Mouse (Mus musculus) heart, embryonic 15.5 days (tissue): ENCODE results near the gene Senp6. TPM values are rescaled to one million over a fixed set of nuclear protein-coding genes. Genes with fewer than 3 reads are reported as not detected.

Experiments used
- ATAC-seq: fragments of 200-750 bp; cut with Nextera tagmentation; replicated peaks from 2 replicates; pipeline ENCODE4 v1.8.0; 2017; ENCODE audit warnings: low read depth, moderate TSS enrichment; ENCODE audit not compliant: insufficient number of reproducible peaks, insufficient read depth, low FRiP score
- H3K27ac ChIP-seq: fragments of 300-500 bp; sonication (generic); 2 replicates; pipeline ENCODE4 v1.5.1; 2015; ENCODE audit warnings: mild to moderate bottlenecking, inconsistent platforms
- H3K27me3 ChIP-seq: fragments of 300-500 bp; sonication (generic); 2 replicates; pipeline ENCODE4 v1.6.1; 2015; ENCODE audit warnings: inconsistent platforms
- H3K36me3 ChIP-seq: fragments of 300-500 bp; sonication (generic); 2 replicates; pipeline ENCODE4 v1.6.1; 2015; ENCODE audit warnings: mild to moderate bottlenecking, inconsistent platforms
- H3K4me1 ChIP-seq: fragments of 300-500 bp; sonication (generic); replicated peaks from 2 replicates; pipeline ENCODE4 v1.6.1; 2015; ENCODE audit warnings: inconsistent platforms
- H3K4me2 ChIP-seq: fragments of 300-500 bp; sonication (generic); 2 replicates; pipeline ENCODE4 v1.6.1; 2015; ENCODE audit warnings: inconsistent platforms, mild to moderate bottlenecking, moderate library complexity
- H3K4me3 ChIP-seq: fragments of 300-500 bp; sonication (generic); 2 replicates; pipeline ENCODE4 v1.5.1; 2015; ENCODE audit warnings: mild to moderate bottlenecking, inconsistent platforms
- H3K9ac ChIP-seq: fragments of 300-500 bp; sonication (generic); 2 replicates; pipeline ENCODE4 v1.6.1; 2015; ENCODE audit warnings: mild to moderate bottlenecking, inconsistent platforms
- H3K9me3 ChIP-seq: fragments of 300-500 bp; sonication (generic); replicated peaks from 2 replicates; pipeline ENCODE4 v1.6.1; 2016; ENCODE audit warnings: inconsistent platforms
- WGBS: fragments of 180-500 bp; shearing (Covaris S2); methylation state at CpG from one replicate; pipeline ENCODE4 v1.1.7; 2015; ENCODE audit warnings: mixed read lengths; 5-methylcytosine and 5-hydroxymethylcytosine counted together
- polyA plus RNA-seq: library from polyadenylated mRNA; unstranded; fragments of >200 nt; fragmentation: Nextera tagmentation; extraction: Ambion mirVana; gene quantifications from 2 replicates; pipeline ENCODE4 v1.2.1, GENCODE M21; 2015

Senp6 gene
- polyA plus RNA-seq, 1 experiment from 2014 or later, result 33.5 TPM

- Histone ChIP-seq H3K27me3 (no peaks in the 10 kb centered on the region), H3K4me2 (no peak overlapping the region), H3K4me3 (no peak overlapping the region), H3K9ac (no peak overlapping the region), H3K27ac (peak overlapping the region; percentile 79), H3K9me3 (no peaks in the 10 kb centered on the region), H3K36me3 (no peaks in the 10 kb centered on the region), H3K4me1 (peaks cover 17% of the 10 kb centered on the region)
- ATAC-seq, result peak; percentile 63
- 37% methylated on average over 13 of the region's 13 CpGs for WGBS
Measured at GRCm38 (mm10) chr9:80176696-80177478, 110.2 kb downstream of the Senp6 start.

GRCm38 (mm10) chr9:80178670-80179069, 112.0 kb downstream of the Senp6 start:
- H3K9me3 ChIP-seq, result no peaks in the 10 kb centered on the region
- H3K36me3 ChIP-seq, result no peaks in the 10 kb centered on the region
- H3K4me2 ChIP-seq, result no peak overlapping the region
- H3K4me3 ChIP-seq, result no peak overlapping the region
- no peak overlapping the region for H3K27ac ChIP-seq
- H3K27me3 ChIP-seq, result no peaks in the 10 kb centered on the region
- 84% methylated on average over 2 of the region's 2 CpGs for WGBS
- H3K9ac ChIP-seq, result no peak overlapping the region
- peaks cover 14% of the 10 kb centered on the region for H3K4me1 ChIP-seq
- no peak for ATAC-seq

- H3K9me3 ChIP-seq, result no peaks in the 10 kb centered on the region
- WGBS, result 75% methylated on average over 4 of the region's 4 CpGs
- no peak overlapping the region for H3K4me2 ChIP-seq
- no peak overlapping the region for H3K4me3 ChIP-seq
- H3K27ac ChIP-seq, result no peak overlapping the region
- no peak for ATAC-seq
- no peak overlapping the region for H3K9ac ChIP-seq
- peaks cover 13% of the 10 kb centered on the region for H3K4me1 ChIP-seq
- H3K27me3 ChIP-seq, result no peaks in the 10 kb centered on the region
- no peaks in the 10 kb centered on the region for H3K36me3 ChIP-seq
Measured at GRCm38 (mm10) chr9:80179688-80180087, 113.0 kb downstream of the Senp6 start.

GRCm38 (mm10) chr9:80180771-80181170, 114.1 kb downstream of the Senp6 start:
- ATAC-seq, result no peak
- WGBS, result 65% methylated on average over 5 of the region's 5 CpGs
- H3K4me3 ChIP-seq, result no peak overlapping the region
- H3K27ac ChIP-seq, result no peak overlapping the region
- no peak overlapping the region for H3K9ac ChIP-seq
- H3K4me1 ChIP-seq, result peaks cover 12% of the 10 kb centered on the region
- H3K4me2 ChIP-seq, result no peak overlapping the region
- no peaks in the 10 kb centered on the region for H3K9me3 ChIP-seq
- no peaks in the 10 kb centered on the region for H3K36me3 ChIP-seq
- no peaks in the 10 kb centered on the region for H3K27me3 ChIP-seq

DNA sequence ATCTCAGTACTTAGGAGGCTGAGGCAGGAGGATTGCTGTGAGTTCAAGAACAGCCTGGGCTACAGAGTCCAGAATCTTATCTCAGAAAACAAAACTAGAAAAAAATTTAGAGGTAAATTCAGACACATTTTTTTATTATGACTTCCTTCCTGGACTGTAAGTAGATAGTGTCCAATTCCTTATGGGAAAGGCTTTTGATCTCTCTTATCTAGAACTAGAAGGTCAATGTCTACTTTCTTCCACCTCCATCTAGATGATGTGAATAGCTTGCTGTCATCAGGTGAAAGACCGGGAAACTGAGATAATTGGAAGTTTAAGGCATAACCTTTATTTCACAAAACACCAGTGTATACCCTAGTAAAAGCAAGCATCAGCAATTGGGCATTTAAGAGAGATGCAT, 115.0 kb downstream of the Senp6 start:
- Histone ChIP-seq H3K27me3 (no peaks in the 10 kb centered on the region), H3K27ac (no peak overlapping the region), H3K4me1 (peaks cover 8% of the 10 kb centered on the region), H3K9me3 (no peaks in the 10 kb centered on the region), H3K36me3 (no peaks in the 10 kb centered on the region), H3K4me3 (no peak overlapping the region), H3K9ac (no peak overlapping the region), H3K4me2 (no peak overlapping the region)
- 59% methylated on average over 1 of the region's 1 CpGs for WGBS
- no peak for ATAC-seq

DNA sequence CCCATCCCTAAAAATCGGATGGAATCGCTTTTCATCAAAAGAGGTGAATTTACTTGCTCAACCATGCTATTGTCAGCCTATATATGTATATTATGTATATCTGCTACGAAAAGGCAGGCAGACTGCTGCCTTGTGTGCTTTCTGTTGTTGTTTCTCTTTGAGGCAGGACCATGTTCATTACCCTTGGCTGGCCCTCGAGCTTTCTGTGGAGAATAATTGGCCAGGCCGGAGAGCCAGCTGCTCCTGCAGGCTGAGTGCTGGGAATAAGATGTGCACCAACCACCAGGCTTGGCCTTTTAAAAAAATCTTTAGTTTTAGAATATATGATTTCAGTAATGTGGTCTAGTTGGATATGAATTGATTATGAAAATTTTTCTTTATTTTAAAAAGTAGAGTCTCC, 117.4 kb downstream of the Senp6 start:
- Histone ChIP-seq H3K4me2 (no peak overlapping the region), H3K27me3 (no peaks in the 10 kb centered on the region), H3K27ac (no peak overlapping the region), H3K36me3 (no peaks in the 10 kb centered on the region), H3K4me1 (no peaks in the 10 kb centered on the region), H3K4me3 (no peak overlapping the region), H3K9ac (no peak overlapping the region), H3K9me3 (no peaks in the 10 kb centered on the region)
- ATAC-seq, result no peak
- 82% methylated on average over 5 of the region's 5 CpGs for WGBS

DNA sequence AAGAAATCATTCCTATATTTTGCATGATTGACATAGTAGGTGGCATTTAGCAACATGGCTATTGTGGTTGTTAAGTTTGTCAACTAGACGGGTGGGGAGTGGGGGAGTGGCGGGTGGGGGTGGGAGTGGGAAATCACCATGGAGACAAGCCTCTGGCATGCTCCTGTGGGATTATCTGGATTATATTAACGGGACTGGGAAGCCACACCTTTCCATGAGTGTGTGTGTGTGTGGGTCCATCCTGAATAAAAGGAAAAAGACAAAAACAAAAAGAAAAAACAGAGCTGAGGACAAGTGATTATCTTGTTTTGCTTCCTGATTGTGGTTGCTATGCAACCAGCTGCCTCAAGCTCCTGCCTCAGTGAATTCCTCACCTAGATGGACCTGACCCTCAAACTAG, 119.0 kb downstream of the Senp6 start:
- 45% methylated on average over 3 of the region's 3 CpGs for WGBS
- Histone ChIP-seq H3K36me3 (no peaks in the 10 kb centered on the region), H3K4me1 (no peaks in the 10 kb centered on the region), H3K27ac (no peak overlapping the region), H3K9me3 (no peaks in the 10 kb centered on the region), H3K9ac (no peak overlapping the region), H3K27me3 (no peaks in the 10 kb centered on the region), H3K4me2 (no peak overlapping the region), H3K4me3 (no peak overlapping the region)
- ATAC-seq, result no peak

GRCm38 (mm10) chr9:80186693-80187092, 120.0 kb downstream of the Senp6 start:
- no peaks in the 10 kb centered on the region for H3K9me3 ChIP-seq
- WGBS, result 93% methylated on average over 8 of the region's 8 CpGs
- no peak overlapping the region for H3K9ac ChIP-seq
- H3K4me3 ChIP-seq, result no peak overlapping the region
- H3K27ac ChIP-seq, result no peak overlapping the region
- H3K27me3 ChIP-seq, result no peaks in the 10 kb centered on the region
- no peak for ATAC-seq
- H3K36me3 ChIP-seq, result no peaks in the 10 kb centered on the region
- no peaks in the 10 kb centered on the region; the same call in 1 of the 2 replicates for H3K4me1 ChIP-seq
- H3K4me2 ChIP-seq, result no peak overlapping the region

GRCm38 (mm10) chr9:80188324-80188893, 121.7 kb downstream of the Senp6 start:
- WGBS, result 64% methylated on average over 5 of the region's 5 CpGs
- no peak overlapping the region for H3K9ac ChIP-seq
- no peaks in the 10 kb centered on the region for H3K9me3 ChIP-seq
- H3K27me3 ChIP-seq, result no peaks in the 10 kb centered on the region
- H3K27ac ChIP-seq, result no peak overlapping the region
- H3K4me1 ChIP-seq, result peaks cover 10% of the 10 kb centered on the region
- H3K4me2 ChIP-seq, result no peak overlapping the region
- H3K4me3 ChIP-seq, result no peak overlapping the region
- ATAC-seq, result no peak
- H3K36me3 ChIP-seq, result no peaks in the 10 kb centered on the region

DNA sequence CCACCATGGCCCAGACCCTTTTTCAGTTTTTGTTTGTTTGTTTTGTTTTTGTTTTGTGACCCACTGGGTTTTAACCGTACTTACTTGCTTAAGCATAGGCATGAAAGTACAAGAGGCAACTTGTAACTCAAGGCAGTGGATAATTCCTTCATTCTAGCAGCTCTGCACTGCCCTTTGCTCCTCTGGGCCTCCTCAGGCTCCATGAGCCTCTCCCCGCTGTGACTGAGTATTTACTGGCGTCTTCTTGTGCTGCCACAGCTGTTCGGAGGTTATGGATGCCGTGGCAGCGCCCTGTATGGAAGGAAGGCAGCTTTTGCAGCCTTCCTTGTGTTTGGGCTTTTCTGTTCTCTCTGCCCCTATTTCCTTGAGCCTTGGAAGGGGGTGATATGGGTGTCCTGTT, 124.5 kb downstream of the Senp6 start:
- ATAC-seq, result no peak
- no peak overlapping the region for H3K4me3 ChIP-seq
- no peak overlapping the region for H3K9ac ChIP-seq
- H3K27me3 ChIP-seq, result no peaks in the 10 kb centered on the region
- H3K4me1 ChIP-seq, result peaks cover 12% of the 10 kb centered on the region
- no peak overlapping the region for H3K4me2 ChIP-seq
- H3K27ac ChIP-seq, result no peak overlapping the region
- H3K36me3 ChIP-seq, result no peaks in the 10 kb centered on the region
- 75% methylated on average over 6 of the region's 6 CpGs for WGBS
- no peaks in the 10 kb centered on the region for H3K9me3 ChIP-seq

DNA sequence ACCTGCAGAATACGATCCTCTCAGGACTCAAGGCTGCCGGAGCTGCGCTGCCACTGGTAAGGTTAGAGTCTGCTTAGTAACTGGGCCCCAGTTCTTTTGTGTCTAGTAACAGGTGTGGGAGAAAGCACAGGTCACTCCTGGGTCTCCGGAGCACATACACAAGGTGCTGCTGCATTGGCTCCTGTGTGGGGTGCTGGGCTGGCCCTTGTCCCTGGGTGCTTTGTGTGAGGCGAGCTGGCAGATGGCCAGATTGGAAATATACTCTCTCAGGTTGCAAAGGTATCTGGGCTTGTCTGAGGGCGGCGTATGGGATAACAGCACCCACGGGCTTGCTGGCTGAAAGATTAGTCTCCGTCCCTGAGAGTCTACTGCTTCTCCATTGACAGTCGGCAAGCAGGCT, 125.6 kb downstream of the Senp6 start:
- peaks cover 16% of the 10 kb centered on the region for H3K4me1 ChIP-seq
- H3K4me2 ChIP-seq, result peak overlapping the region; percentile 34
- no peaks in the 10 kb centered on the region for H3K36me3 ChIP-seq
- no peak for ATAC-seq
- no peak overlapping the region for H3K9ac ChIP-seq
- WGBS, result 44% methylated on average over 10 of the region's 10 CpGs
- no peaks in the 10 kb centered on the region for H3K9me3 ChIP-seq
- no peaks in the 10 kb centered on the region for H3K27me3 ChIP-seq
- H3K27ac ChIP-seq, result peak overlapping the region; percentile 42
- H3K4me3 ChIP-seq, result no peak overlapping the region

- Histone ChIP-seq H3K4me3 (no peak overlapping the region), H3K36me3 (no peaks in the 10 kb centered on the region), H3K27me3 (no peaks in the 10 kb centered on the region), H3K4me1 (peaks cover 16% of the 10 kb centered on the region), H3K9me3 (no peaks in the 10 kb centered on the region), H3K4me2 (no peak overlapping the region), H3K9ac (no peak overlapping the region), H3K27ac (no peak overlapping the region)
- no peak for ATAC-seq
- 62% methylated on average over 6 of the region's 6 CpGs for WGBS
Measured at GRCm38 (mm10) chr9:80194446-80194845, 127.7 kb downstream of the Senp6 start.
